Mouse (Mus musculus): ENCODE data around the gene 2410131K14Rik. TPM values are rescaled to one million over a fixed set of nuclear protein-coding genes. Genes with fewer than 3 reads are reported as not detected.

The 2410131K14Rik gene
- 10 to 100 TPM; 13.3 to 14.9 TPM for total RNA-seq (2021)
- long read RNA-seq, experiment 1, full-length matches to known transcripts, result 10 of 14 reads
- long read RNA-seq, experiment 1, partial matches to known transcripts, result 0 of 14 reads
- long read RNA-seq, experiment 1, other reads (novel, unspliced or antisense), result 4 of 14 reads
- long read RNA-seq, experiment 2, full-length matches to known transcripts, result 12 of 17 reads
- long read RNA-seq, experiment 2, partial matches to known transcripts, result 0 of 17 reads
- long read RNA-seq, experiment 2, other reads (novel, unspliced or antisense), result 5 of 17 reads

DNA sequence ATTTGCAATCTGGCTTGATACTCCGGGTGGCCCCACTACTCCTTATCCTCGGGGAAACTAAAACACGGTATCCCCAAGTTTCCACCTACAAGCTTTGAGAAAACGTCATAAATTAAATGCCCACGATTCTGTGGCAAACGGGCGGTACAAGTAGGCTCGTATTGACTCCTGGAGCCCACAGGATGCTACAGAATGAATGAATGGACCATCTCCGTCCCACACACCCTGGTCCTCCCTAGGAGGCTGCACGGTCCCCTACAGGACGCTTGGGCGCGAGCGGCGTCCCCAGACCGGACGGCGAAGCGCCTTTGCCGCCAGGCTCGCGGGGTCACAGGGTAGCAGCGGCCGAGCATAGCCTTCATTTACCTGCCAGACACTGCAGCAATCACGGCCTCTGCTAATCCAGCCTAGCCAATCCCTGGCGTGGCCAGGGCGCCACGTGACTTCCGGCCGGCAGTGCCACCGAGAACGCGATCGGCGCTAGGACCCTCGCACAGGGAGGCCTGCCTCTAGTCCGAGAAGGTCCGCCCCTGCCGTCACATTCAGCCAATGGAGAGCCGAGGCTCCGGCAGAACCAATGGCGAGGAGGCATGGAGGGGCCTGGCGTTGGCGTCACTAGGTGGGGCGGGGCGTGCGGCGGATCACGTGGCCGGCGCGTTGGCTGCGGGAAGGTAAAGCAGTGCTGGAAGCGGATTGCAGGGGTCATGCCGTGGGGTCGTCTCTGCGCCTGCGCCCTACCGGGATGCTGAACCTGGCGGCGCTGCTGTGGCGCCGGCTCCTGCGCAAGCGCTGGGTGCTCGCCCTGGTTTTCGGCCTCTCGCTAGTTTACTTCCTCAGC is at the start of gene 2410131K14Rik, which contains the start of gene Rnft2:
Gene 2410131K14Rik, plus strand, starts transcription at position 622 of the 838 bp plus-strand sequence.
Gene Rnft2, minus strand, starts transcription at position 511 of the 838 bp plus-strand sequence.
- intact Hi-C loops (cut with DNase I), result loop anchor here (2.0 kb wide), 1 partner anchor 74 kb away; no protein-coding TSS in a partner anchor
- DNase-seq (ENCODE audit: extremely low spot score in 1 of 2, low spot score in 2 of 2), result peak; percentile 100
- TF ChIP-seq CTCF (IDR thresholded peaks at IDR 0.05), result no peak; the same call in none of the 2 replicates
- H3K27ac ChIP-seq, result peak within 1 kb of the TSS; percentile 96
- peak within 1 kb of the TSS; percentile 56 for H3K4me3 ChIP-seq

GRCm38 (mm10) chr5:118197421-118197820 is 47.6 kb upstream of the 2410131K14Rik start:
- intact Hi-C loops (cut with DNase I), result no loop called here
- DNase-seq (ENCODE audit: extremely low spot score in 1 of 2, low spot score in 2 of 2), result no peak
- no peak for TF ChIP-seq CTCF (IDR thresholded peaks at IDR 0.05)
- Histone ChIP-seq H3K4me3 (no peak overlapping the region), H3K27ac (no peak overlapping the region)

DNA sequence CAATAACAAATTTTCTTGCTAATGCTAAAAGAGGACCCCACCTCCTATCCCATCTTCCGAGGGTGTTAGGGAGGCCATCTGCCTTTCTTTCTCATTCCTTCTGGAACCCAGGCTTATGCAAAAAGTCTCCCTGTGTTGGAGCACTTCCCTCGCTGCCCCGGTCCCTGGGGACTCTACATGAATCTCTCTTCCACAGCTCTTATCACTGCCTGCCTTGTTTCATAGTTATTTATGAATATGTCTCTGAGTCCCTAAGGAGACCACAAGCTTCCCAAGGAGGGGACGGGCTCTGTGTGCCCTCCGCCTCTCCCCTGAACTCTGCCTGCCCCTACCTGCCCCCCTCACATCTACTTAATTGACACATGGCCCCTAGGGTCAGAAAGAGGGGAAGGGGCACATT is 45.4 kb upstream of the 2410131K14Rik start:
- no peak for DNase-seq (ENCODE audit: extremely low spot score in 1 of 2, low spot score in 2 of 2)
- no peak for TF ChIP-seq CTCF (IDR thresholded peaks at IDR 0.05)
- H3K27ac ChIP-seq, result no peak overlapping the region
- no peak overlapping the region for H3K4me3 ChIP-seq
- intact Hi-C loops (cut with DNase I), result no loop called here

DNA sequence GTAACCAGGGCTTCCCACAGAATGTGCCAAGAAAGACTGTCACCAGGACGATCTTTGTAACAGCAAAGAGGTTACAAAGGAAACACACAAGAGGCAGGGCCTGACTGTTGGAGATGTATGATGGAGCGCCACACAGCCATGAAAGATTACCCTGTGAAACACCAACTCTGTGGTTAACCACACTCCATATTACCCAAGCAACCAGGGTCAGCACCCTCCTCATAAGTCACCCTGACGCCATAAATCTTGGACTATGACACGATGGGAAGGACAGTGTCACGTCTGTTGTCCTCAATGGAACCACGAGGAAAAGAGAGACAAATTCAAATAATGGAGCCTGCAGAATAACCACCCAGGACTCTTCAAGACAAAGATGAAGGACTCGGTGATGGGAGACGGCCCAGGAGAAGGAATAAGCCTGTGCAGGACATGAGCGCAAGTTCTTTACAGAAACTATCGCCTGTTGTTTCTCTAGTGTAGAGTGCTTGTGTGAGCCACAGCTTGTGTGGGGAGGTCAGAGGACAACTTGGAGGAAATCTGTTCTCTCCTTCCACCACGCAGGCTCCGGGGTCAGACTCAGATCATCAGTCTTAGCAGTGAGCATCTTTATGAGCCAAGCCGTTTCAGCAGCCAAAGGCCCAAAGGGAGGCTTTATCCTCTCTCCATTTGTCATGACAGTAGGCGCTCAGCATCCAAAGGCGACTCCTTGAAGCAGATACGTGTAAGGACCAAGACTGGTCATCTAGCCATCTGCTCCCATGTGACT is 40.2 kb upstream of the 2410131K14Rik start:
- no peak for DNase-seq (ENCODE audit: extremely low spot score in 1 of 2, low spot score in 2 of 2)

DNA sequence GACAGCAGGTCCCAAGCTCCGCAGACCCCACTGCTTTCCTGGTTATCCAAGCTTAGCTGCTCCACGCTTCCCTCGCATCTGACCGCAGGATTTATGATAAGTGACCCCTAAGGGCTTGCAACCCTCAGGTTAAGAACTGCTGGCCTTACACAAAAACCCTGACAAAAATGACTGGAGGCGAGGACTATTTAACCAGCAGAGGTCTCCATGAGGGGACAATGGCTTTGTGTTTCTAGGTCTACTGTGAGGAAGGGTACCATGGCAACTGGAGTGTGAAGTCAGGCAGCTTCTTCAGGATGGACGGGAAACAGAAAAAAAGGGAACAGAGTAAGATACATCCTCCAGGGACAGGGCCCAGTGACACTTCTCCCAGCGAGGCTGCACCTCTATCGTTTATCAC is 39.2 kb upstream of the 2410131K14Rik start:
- intact Hi-C loops (cut with DNase I), result no loop called here
- no peak for DNase-seq (ENCODE audit: extremely low spot score in 1 of 2, low spot score in 2 of 2)
- Histone ChIP-seq H3K27ac (no peak overlapping the region), H3K4me3 (no peak overlapping the region)
- TF ChIP-seq CTCF (IDR thresholded peaks at IDR 0.05), result no peak

More for the DNA sequence above, 40.2 kb upstream of the 2410131K14Rik start:
- Histone ChIP-seq H3K4me3 (no peak overlapping the region), H3K27ac (no peak overlapping the region)
- intact Hi-C loops (cut with DNase I), result no loop called here
- TF ChIP-seq CTCF (IDR thresholded peaks at IDR 0.05), result no peak

DNA sequence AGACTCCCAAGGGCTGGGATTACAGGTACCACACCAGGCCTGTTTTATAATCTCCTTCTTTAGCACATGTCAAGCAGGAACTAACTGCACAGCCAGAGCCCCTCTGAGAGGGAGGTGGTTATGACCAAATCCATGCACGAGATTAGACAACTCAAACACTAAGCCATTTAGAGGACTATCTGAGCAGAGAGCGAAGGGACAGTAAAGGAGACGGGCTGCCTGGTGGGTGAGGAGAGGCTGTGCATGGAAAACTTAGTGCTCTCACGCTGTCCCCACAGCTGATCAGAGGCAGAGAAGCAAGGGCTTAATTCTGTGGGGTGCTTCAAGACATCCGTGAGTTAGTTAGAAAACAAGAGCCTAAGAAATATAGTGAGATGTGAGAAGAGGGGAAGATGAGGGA is 31.0 kb upstream of the 2410131K14Rik start:
- peak overlapping the region; percentile 32 for H3K4me3 ChIP-seq
- H3K27ac ChIP-seq, result peak overlapping the region; percentile 89
- intact Hi-C loops (cut with DNase I), result loop anchor here (2.0 kb wide), 1 partner anchor 43 kb away; no protein-coding TSS in a partner anchor
- no peak for DNase-seq (ENCODE audit: extremely low spot score in 1 of 2, low spot score in 2 of 2)
- TF ChIP-seq CTCF (IDR thresholded peaks at IDR 0.05), result no peak

- TF ChIP-seq CTCF (IDR thresholded peaks at IDR 0.05), result no peak
- peak overlapping the region; percentile 32 for H3K4me3 ChIP-seq
- DNase-seq (ENCODE audit: extremely low spot score in 1 of 2, low spot score in 2 of 2), result peak; percentile 87 to 89
- peak overlapping the region; percentile 89 for H3K27ac ChIP-seq
- intact Hi-C loops (cut with DNase I), result loop anchor here (2.0 kb wide), 1 partner anchor 44 kb away; no protein-coding TSS in a partner anchor
These were observed 30.4 kb upstream of the 2410131K14Rik start for GRCm38 (mm10) chr5:118214418-118215154.

DNA sequence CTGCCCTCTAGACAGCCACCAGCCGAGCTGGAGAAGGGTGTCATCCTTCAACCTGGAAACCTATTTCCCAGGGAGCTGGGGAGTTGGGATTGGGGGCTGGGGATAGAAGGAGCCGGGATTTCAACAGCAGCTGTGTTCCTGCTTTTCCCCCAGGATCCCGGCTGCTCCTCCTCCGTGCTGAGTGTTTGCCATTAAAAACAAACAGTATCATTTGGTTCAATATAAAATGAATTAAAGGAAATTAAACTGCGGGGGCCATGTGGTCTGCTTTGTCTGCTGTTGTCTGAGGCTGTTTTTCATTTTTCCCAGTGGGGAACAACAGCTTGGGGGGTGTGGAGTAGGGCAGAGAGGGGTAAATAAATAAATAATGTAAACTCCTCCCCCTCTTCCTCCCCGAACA is 27.6 kb upstream of the 2410131K14Rik start:
- TF ChIP-seq CTCF (IDR thresholded peaks at IDR 0.05), result no peak
- Histone ChIP-seq H3K27ac (no peak overlapping the region), H3K4me3 (no peak overlapping the region)
- intact Hi-C loops (cut with DNase I), result no loop called here
- DNase-seq (ENCODE audit: extremely low spot score in 1 of 2, low spot score in 2 of 2), result no peak

- no peak for TF ChIP-seq CTCF (IDR thresholded peaks at IDR 0.05)
- Histone ChIP-seq H3K27ac (no peak overlapping the region), H3K4me3 (no peak overlapping the region)
- intact Hi-C loops (cut with DNase I), result no loop called here
- DNase-seq (ENCODE audit: extremely low spot score in 1 of 2, low spot score in 2 of 2), result no peak
These were observed 21.8 kb upstream of the 2410131K14Rik start for GRCm38 (mm10) chr5:118223142-118223757.

GRCm38 (mm10) chr5:118230071-118230611 is 14.9 kb upstream of the 2410131K14Rik start:
- Histone ChIP-seq H3K27ac (no peak overlapping the region), H3K4me3 (no peak overlapping the region)
- DNase-seq (ENCODE audit: extremely low spot score in 1 of 2, low spot score in 2 of 2), result peak in 1 of 2 experiments; percentile 33
- intact Hi-C loops (cut with DNase I), result no loop called here
- no peak for TF ChIP-seq CTCF (IDR thresholded peaks at IDR 0.05)
